Mouse (Mus musculus): ENCODE results near the gene Rnf166. TPM values are rescaled to one million over a fixed set of nuclear protein-coding genes. Genes with fewer than 3 reads are reported as not detected.

Rnf166 gene
- polyA plus RNA-seq, 1 experiment: 38.9 TPM

GRCm38 (mm10) chr8:122511552-122511951 lies 35.7 kb upstream of the Rnf166 start:
- TF ChIP-seq POLR2A (IDR thresholded peaks at IDR 0.05; ENCODE audit: low read depth, low read length) (no peak), CTCF (IDR thresholded peaks at IDR 0.05; ENCODE audit: borderline replicate concordance, insufficient read depth, low read length) (no peak)
- Histone ChIP-seq H3K4me1 (ENCODE audit: control insufficient read depth, insufficient read depth, low read length) (no peaks in the 10 kb centered on the region), H3K4me3 (ENCODE audit: insufficient read depth, low read length) (no peak overlapping the region), H3K27ac (ENCODE audit: insufficient read depth, low read length) (no peak overlapping the region)

DNA sequence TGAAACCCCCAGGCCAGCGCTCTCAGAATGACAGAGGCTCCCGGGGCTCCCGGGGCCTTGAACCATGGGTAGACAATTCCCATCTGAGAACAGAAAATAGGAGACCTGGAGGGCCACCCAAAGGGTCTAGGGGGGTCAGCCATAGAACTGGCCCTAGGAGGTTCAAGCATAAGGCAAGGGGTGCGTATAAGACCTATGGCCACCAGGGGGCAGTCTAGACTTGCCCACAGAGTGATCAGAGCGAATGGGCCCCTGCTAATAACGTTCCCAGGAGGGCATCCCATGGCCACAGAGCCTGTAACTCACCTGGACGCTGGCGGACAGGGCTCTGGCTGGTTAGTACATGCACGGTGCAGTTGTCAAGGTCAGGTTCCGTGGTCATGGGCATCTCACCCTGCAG lies 25.0 kb upstream of the Rnf166 start:
- H3K4me3 ChIP-seq (ENCODE audit: insufficient read depth, low read length): no peak overlapping the region
- peak; percentile 62; the same call in 1 of the 2 replicates for TF ChIP-seq CTCF (IDR thresholded peaks at IDR 0.05; ENCODE audit: borderline replicate concordance, insufficient read depth, low read length)
- no peak for TF ChIP-seq POLR2A (IDR thresholded peaks at IDR 0.05; ENCODE audit: low read depth, low read length)
- H3K4me1 ChIP-seq (ENCODE audit: control insufficient read depth, insufficient read depth, low read length): no peaks in the 10 kb centered on the region
- H3K27ac ChIP-seq (ENCODE audit: insufficient read depth, low read length): no peak overlapping the region

GRCm38 (mm10) chr8:122497912-122498311 lies 22.0 kb upstream of the Rnf166 start:
- Histone ChIP-seq H3K27ac (ENCODE audit: insufficient read depth, low read length) (no peak overlapping the region), H3K4me1 (ENCODE audit: control insufficient read depth, insufficient read depth, low read length) (no peaks in the 10 kb centered on the region), H3K4me3 (ENCODE audit: insufficient read depth, low read length) (no peak overlapping the region)
- TF ChIP-seq CTCF (IDR thresholded peaks at IDR 0.05; ENCODE audit: borderline replicate concordance, insufficient read depth, low read length): peak; percentile 38; the same call in 1 of the 2 replicates
- TF ChIP-seq POLR2A (IDR thresholded peaks at IDR 0.05; ENCODE audit: low read depth, low read length): no peak

- H3K4me3 ChIP-seq (ENCODE audit: insufficient read depth, low read length): no peak overlapping the region
- H3K4me1 ChIP-seq (ENCODE audit: control insufficient read depth, insufficient read depth, low read length): no peaks in the 10 kb centered on the region
- H3K27ac ChIP-seq (ENCODE audit: insufficient read depth, low read length): no peak overlapping the region
- no peak for TF ChIP-seq POLR2A (IDR thresholded peaks at IDR 0.05; ENCODE audit: low read depth, low read length)
- no peak for TF ChIP-seq CTCF (IDR thresholded peaks at IDR 0.05; ENCODE audit: borderline replicate concordance, insufficient read depth, low read length)
These were observed 21.3 kb upstream of the Rnf166 start for GRCm38 (mm10) chr8:122497016-122497734.

GRCm38 (mm10) chr8:122488387-122488786 lies 12.5 kb upstream of the Rnf166 start:
- Histone ChIP-seq H3K4me3 (ENCODE audit: insufficient read depth, low read length) (no peak overlapping the region), H3K4me1 (ENCODE audit: control insufficient read depth, insufficient read depth, low read length) (no peaks in the 10 kb centered on the region), H3K27ac (ENCODE audit: insufficient read depth, low read length) (no peak overlapping the region)
- TF ChIP-seq CTCF (IDR thresholded peaks at IDR 0.05; ENCODE audit: borderline replicate concordance, insufficient read depth, low read length) (no peak), POLR2A (IDR thresholded peaks at IDR 0.05; ENCODE audit: low read depth, low read length) (no peak)

GRCm38 (mm10) chr8:122484831-122485230 lies 9.0 kb upstream of the Rnf166 start:
- no peak overlapping the region for H3K27ac ChIP-seq (ENCODE audit: insufficient read depth, low read length)
- H3K4me3 ChIP-seq (ENCODE audit: insufficient read depth, low read length): no peak overlapping the region
- no peaks in the 10 kb centered on the region for H3K4me1 ChIP-seq (ENCODE audit: control insufficient read depth, insufficient read depth, low read length)
- TF ChIP-seq POLR2A (IDR thresholded peaks at IDR 0.05; ENCODE audit: low read depth, low read length) (no peak), CTCF (IDR thresholded peaks at IDR 0.05; ENCODE audit: borderline replicate concordance, insufficient read depth, low read length) (no peak)

- H3K4me3 ChIP-seq (ENCODE audit: insufficient read depth, low read length): no peak overlapping the region
- no peak for TF ChIP-seq POLR2A (IDR thresholded peaks at IDR 0.05; ENCODE audit: low read depth, low read length)
- TF ChIP-seq CTCF (IDR thresholded peaks at IDR 0.05; ENCODE audit: borderline replicate concordance, insufficient read depth, low read length): peak; percentile 34; the same call in 1 of the 2 replicates
- no peak overlapping the region for H3K27ac ChIP-seq (ENCODE audit: insufficient read depth, low read length)
- H3K4me1 ChIP-seq (ENCODE audit: control insufficient read depth, insufficient read depth, low read length): no peaks in the 10 kb centered on the region
These were observed 8.0 kb upstream of the Rnf166 start for GRCm38 (mm10) chr8:122483877-122484276.

DNA sequence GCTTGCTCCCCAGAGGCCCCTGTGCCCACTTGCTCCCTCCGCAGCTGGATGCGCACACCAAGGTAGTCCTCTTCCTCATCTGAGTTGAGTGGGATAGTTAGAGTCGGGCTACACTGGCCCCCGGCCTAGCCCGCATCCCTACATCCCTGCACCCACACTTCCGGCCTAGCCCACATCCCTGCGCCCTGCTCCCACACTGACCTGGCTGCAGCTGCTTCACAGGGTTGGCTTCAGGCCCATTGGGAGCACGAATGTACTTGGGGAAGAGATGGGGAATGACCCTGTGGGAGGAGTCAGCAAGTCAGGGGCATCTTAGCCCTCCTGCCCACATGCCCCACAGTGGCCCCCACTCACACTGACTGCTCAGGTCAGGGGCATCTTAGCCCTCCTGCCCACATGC lies 6.6 kb upstream of the Rnf166 start:
- H3K27ac ChIP-seq (ENCODE audit: insufficient read depth, low read length): no peak overlapping the region
- no peak for TF ChIP-seq POLR2A (IDR thresholded peaks at IDR 0.05; ENCODE audit: low read depth, low read length)
- no peak for TF ChIP-seq CTCF (IDR thresholded peaks at IDR 0.05; ENCODE audit: borderline replicate concordance, insufficient read depth, low read length)
- no peak overlapping the region for H3K4me3 ChIP-seq (ENCODE audit: insufficient read depth, low read length)
- no peaks in the 10 kb centered on the region for H3K4me1 ChIP-seq (ENCODE audit: control insufficient read depth, insufficient read depth, low read length)

DNA sequence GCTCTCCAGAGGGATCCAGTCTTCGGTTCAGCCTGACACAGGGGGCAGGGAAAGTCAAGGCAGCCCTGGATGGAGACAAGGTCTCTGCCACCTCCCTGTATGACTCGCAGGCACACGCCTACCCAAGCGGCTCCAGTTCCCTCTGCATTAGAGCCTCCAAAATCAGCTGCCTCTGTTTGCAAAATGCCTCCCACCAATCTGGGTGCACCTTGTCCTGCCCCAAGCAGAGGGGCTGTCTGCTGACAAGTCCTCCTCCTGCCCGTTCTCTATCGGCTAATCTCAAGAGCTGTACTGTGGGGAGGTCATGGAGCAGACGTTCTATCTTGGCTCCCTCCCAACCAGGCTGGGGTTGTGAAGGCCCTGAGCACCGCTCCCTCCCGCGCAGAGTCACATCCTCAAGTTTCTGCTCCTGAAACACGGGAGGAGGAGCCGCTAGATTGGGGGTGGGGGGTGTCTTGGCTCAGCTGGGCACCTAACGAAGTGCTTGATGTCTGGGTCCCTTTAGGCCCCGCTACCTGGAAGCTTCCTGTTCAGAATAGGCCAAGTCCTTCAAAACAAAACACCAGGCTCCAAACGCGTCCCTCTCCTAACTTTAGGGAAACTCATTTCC lies 808 bp downstream of the Rnf166 start:
- H3K4me1 ChIP-seq (ENCODE audit: control insufficient read depth, insufficient read depth, low read length): peaks cover 3% of the 10 kb centered on the region
- TF ChIP-seq CTCF (IDR thresholded peaks at IDR 0.05; ENCODE audit: borderline replicate concordance, insufficient read depth, low read length) (no peak), POLR2A (IDR thresholded peaks at IDR 0.05; ENCODE audit: low read depth, low read length) (no peak)
- H3K4me3 ChIP-seq (ENCODE audit: insufficient read depth, low read length): peak overlapping the region; percentile 93
- H3K27ac ChIP-seq (ENCODE audit: insufficient read depth, low read length): peak overlapping the region; percentile 2; the same call in 1 of the 2 replicates

GRCm38 (mm10) chr8:122473911-122474421 lies 1.9 kb downstream of the Rnf166 start:
- H3K4me3 ChIP-seq (ENCODE audit: insufficient read depth, low read length): no peak overlapping the region
- peaks cover 3% of the 10 kb centered on the region for H3K4me1 ChIP-seq (ENCODE audit: control insufficient read depth, insufficient read depth, low read length)
- TF ChIP-seq CTCF (IDR thresholded peaks at IDR 0.05; ENCODE audit: borderline replicate concordance, insufficient read depth, low read length) (no peak), POLR2A (IDR thresholded peaks at IDR 0.05; ENCODE audit: low read depth, low read length) (no peak)
- no peak overlapping the region for H3K27ac ChIP-seq (ENCODE audit: insufficient read depth, low read length)
